ENCODE assay signal across 9 mouse cellular contexts in the genomic region with DNA sequence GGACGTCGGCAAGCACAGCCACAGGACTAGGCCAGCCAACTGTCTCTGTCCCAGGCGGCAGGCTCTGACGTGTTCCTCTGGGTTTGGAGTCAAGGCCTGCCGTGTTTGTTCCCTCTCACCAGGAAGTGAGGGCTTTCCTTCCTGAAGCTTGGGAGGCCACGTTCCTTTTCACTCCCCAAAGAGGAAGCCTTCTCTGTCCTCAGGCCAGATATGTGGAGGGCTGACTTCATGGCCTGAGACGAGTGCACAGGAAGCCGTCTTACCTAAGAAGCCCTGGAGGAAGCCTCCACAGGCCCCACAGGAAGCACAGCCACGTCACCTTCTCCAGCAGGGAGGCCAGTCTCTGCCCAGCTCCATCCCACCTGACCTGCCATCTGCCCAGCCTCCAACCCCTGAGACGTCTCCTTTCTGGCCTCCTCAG. TPM values are rescaled to one million over a fixed set of nuclear protein-coding genes. Genes with fewer than 3 reads are reported as not detected.
DNase-seq lines count a peak whose midpoint lies in the region; ATAC-seq lines count a peak whose summit lies in the region.
"Had no signal": no experiment of that assay in that cellular context is flagged by ENCODE, and none has a peak within 500 bp of the region (broad histone marks: within the 10 kb centered on the region; RNA-seq: fewer than 3 reads in every experiment).

No protein-coding gene starts in this region.

- peak; percentile 94 for DNase-seq in 416B (ENCODE audit: low read depth)
- peak; percentile 53 for DNase-seq in adrenal gland, postnatal 10 days
- DNase-seq in kidney, postnatal 36 days, result peak; percentile 68 to 84
- no peak for DNase-seq in natural killer cell, adult 2 months (ENCODE audit: low spot score in 2 of 2)
- DNase-seq in right cerebral cortex, adult 2 months (ENCODE audit: low spot score in 2 of 2), result no peak
- no peak for DNase-seq in frontal cortex, postnatal 10 days (ENCODE audit: low spot score in 2 of 2)

- no peaks in the 10 kb centered on the region for H3K9me3 ChIP-seq in heart, embryonic 13.5 days
- no peaks in the 10 kb centered on the region for H3K9me3 ChIP-seq in megakaryocyte, embryonic 14.5 days
- H3K9me3 ChIP-seq: midbrain, embryonic 12.5 days had no signal

- H3K9ac ChIP-seq in heart, embryonic 13.5 days, result no peak overlapping the region
- H3K9ac ChIP-seq: midbrain, embryonic 12.5 days had no signal

- ATAC-seq in heart, embryonic 13.5 days (ENCODE audit: extremely low read depth, insufficient number of reproducible peaks, low FRiP score, low TSS enrichment), result no peak

- no peaks in the 10 kb centered on the region for H3K36me3 ChIP-seq in heart, embryonic 13.5 days
- H3K36me3 ChIP-seq in megakaryocyte, embryonic 14.5 days (replicated peaks; ENCODE audit: low read length), result peaks cover 8% of the 10 kb centered on the region
- H3K36me3 ChIP-seq: midbrain, embryonic 12.5 days had no signal

- H3K27ac ChIP-seq in heart, embryonic 13.5 days (replicated peaks), result peak overlapping the region; percentile 72
- H3K27ac ChIP-seq: midbrain, embryonic 12.5 days had no signal

- H3K4me2 ChIP-seq in heart, embryonic 13.5 days, result no peak overlapping the region
- H3K4me2 ChIP-seq: midbrain, embryonic 12.5 days had no signal

- no peaks in the 10 kb centered on the region for H3K27me3 ChIP-seq in heart, embryonic 13.5 days (replicated peaks)
- H3K27me3 ChIP-seq in megakaryocyte, embryonic 14.5 days (replicated peaks), result peaks cover 28% of the 10 kb centered on the region
- H3K27me3 ChIP-seq: midbrain, embryonic 12.5 days had no signal

- 60% methylated on average over 10 of the region's 10 CpGs for WGBS in heart, embryonic 13.5 days

- H3K4me1 ChIP-seq in heart, embryonic 13.5 days, result peaks cover 20% of the 10 kb centered on the region
- peaks cover 66% of the 10 kb centered on the region for H3K4me1 ChIP-seq in megakaryocyte, embryonic 14.5 days
- H3K4me1 ChIP-seq: midbrain, embryonic 12.5 days had no signal

- H3K4me3 ChIP-seq in heart, embryonic 13.5 days, result no peak overlapping the region
- peak overlapping the region; percentile 84 for H3K4me3 ChIP-seq in megakaryocyte, embryonic 14.5 days (replicated peaks)
- H3K4me3 ChIP-seq: midbrain, embryonic 12.5 days had no signal

RNA-seq across cellular contexts. Expression of a gene that starts 50.2 kb away (rescaled TPM):
- 100 to 1,000 TPM in 1 of 2 experiments, 10 to 100 TPM in 1; 25.4 to 112 TPM for total RNA-seq in adrenal gland, postnatal 10 days (2021)
- polyA plus RNA-seq in heart, embryonic 13.5 days (2015; fragmentation: Nextera tagmentation; extraction: Ambion mirVana), result 17.2 and 17.6 TPM in 2 replicates
- 8.7 and 12.8 TPM in 2 replicates for polyA plus RNA-seq in megakaryocyte, embryonic 14.5 days (2012; ENCODE audit: insufficient read depth, low replicate concordance)

Comparison
In these comparisons a context has a peak if more than half of its experiments do, and no peak if none do; other contexts are left out.
1. DNase-seq: peak in 416B (single experiment), adrenal gland, postnatal 10 days (single experiment) and kidney, postnatal 36 days (2 of 2); none in natural killer cell, adult 2 months (0 of 2), right cerebral cortex, adult 2 months (0 of 2) and frontal cortex, postnatal 10 days (0 of 2).